Mouse (Mus musculus): Measurements from ENCODE around the gene Larp6.

Larp6 gene

DNA sequence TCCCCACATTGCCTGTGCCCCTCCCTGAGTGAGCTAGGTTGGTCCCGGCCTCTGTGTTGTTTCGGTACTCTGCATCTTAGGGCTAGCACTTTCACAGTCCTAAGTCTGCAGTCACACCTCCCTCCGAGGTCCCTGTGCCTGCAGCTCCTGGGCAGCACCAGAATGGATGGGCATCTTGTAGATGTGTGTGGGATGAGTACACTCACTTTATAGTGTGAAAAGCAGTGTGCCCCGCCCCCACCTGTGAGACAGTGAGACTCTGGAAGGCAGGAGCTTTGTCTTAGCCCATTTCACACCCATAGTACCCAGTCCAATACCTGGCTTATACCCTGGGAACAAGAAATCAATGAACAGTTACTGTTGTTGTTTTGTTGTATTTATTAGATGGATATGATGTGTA is 2.5 kb downstream of the Larp6 start:
- in situ Hi-C loops (cut with MboI, MseI), result no loop called here

DNA sequence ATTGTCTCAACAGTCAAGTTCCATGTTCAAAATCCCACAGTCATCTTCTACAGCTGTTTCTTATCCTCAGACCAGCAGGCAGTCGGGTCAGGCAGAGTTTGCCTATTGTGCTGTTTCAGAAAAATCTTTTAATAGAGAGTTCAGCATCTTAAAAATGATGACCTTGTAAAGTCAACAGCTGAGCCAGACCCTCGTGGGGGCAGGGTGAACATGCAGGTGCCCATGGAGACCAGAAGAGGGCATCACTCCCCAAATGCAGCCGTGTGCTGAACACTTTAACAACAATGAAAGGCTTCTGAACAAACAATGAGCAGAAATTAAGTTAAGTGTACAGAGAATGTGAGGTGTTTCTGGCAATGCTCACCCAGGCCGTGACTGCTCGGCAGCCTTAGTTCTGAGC is 3.0 kb downstream of the Larp6 start:
- in situ Hi-C loops (cut with MboI, MseI), result no loop called here

DNA sequence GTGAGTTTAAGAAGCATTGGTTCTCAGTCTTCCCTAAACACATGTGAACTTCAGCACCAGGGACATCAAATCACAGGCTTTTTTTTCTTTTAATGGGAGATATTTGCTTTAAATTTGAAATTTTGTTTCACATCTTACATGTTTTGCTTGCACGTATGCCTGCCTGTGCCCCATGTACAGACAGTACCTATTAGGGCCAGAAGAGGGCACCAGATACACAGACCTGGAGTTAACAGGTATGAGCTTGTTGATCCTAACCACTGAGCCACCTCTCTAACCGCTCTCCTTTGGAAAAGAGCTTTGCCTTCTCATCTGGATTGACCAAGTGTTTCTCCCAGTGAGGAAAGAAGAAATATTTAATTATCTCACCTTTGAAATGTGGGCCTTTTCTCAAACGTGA is 5.5 kb downstream of the Larp6 start:
- in situ Hi-C loops (cut with MboI, MseI), result no loop called here

DNA sequence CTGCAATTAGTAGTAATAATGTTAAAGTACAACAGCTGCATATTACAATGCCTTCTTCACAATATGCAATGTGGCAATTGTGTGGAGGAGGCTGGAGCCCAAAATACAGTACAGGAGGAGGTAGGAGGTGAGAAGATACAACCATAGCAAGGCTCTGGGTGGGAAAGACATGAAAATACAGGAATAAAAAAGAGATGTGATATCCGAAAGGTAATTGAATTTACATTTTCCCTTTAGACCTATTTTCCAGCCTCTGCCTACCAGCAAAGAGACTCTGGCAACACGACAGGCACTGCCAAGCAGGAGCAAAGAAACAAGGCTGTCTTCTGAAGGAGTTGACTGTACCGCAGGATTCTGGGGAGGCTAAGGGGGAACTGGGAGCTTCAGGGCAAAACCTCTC is 6.9 kb downstream of the Larp6 start:
- in situ Hi-C loops (cut with MboI, MseI), result no loop called here

DNA sequence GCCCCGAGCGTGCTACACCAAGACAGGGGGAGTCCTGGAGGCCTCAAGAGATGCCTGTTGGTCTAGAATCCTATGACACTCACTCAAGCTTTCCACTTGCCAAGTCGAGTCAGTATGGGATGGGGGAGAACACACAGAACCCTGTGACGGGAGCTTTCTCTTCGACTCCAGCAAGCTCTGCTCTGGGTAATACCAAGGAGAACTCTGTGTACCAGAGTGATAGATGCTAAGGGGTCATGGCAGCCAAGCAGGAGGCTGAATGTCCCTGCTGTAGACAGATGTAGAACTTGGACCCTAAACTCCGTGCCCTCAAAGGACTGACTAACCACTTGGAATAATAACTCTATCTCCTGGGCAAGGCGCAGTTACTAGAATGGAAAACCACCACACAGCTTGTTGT is 12.2 kb downstream of the Larp6 start:
- in situ Hi-C loops (cut with MboI, MseI), result no loop called here

DNA sequence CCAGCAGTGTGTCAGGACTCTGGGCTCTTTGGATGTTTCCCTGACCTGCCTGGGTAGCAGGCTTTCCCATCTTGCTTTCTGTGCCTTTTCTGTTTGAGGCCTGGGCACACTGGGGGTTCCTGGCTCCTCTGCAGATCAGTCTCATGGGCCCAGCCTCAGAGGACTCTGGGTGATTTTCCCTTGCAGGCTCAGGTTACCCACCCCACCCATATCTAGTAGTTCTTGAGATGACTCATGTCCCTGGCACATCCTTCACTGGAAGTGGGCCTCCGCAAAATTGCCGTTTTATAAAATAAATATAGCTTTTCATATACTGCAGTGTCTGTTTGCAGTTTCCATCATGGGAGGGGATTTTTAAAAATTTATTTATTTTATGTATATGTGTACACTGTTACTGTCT is 21.5 kb downstream of the Larp6 start:
- in situ Hi-C loops (cut with MboI, MseI), result no loop called here

DNA sequence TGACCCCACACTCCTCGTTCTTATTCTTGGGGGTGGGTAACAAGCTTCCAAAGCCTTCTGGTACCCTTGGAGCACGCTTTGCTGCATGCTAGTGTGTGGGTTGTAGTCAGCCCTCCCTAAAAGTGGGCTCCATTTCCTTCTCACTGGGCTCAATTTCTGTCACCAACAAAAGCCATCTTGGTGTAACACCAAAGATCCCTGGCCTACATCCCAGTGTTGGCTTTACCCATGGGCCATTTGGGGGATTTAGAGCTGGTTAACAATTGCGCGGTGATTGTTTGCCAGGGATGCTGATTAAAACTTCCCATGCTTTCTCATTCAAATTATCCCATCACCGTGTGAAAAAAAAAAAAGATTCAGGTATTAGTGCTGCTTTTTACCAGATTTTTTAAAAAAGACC is 26.3 kb downstream of the Larp6 start:
- in situ Hi-C loops (cut with MboI, MseI), result loop anchor here in 1 of 2 experiments (5.0 kb wide), 1 partner anchor 37 kb away; no protein-coding TSS in a partner anchor

DNA sequence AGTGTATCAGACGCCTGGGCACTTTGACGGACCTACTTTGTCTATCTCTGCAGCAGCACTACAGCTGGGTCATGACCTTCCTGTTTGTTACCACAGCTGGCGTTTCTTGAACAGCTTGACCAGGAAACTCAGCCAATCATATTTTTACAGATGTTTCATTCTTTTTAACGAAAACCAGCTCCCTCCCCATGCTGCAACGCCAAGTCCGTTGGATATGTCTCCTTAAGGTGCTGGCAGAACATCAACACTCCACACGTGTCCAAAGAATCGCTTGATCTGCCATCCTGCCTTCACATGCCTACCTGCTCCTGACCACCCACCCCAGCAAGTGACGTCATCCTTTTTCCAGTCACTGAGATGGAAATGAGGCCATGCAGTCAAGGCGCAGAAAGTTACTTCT is 28.6 kb downstream of the Larp6 start:
- in situ Hi-C loops (cut with MboI, MseI), result no loop called here

DNA sequence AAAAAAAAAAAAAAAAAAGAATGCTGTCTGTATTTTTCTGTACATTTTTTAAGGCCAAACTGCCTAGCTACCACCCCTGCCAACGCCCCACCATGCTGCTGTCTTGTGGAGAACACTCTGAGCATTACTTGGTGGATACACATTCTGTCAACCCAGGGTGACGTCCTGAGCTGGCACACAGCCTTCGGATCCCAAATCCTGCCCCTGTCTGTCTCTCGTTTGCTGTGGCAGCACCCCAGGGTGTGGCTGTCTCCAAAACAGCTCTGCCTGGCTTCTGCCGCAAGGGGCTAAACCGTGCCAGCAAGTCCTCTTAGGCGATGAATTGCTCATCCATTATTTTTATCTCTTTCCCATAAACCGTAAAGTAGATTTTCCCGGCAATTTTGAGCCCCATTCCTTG is 29.7 kb downstream of the Larp6 start:
- in situ Hi-C loops (cut with MboI, MseI), result no loop called here

DNA sequence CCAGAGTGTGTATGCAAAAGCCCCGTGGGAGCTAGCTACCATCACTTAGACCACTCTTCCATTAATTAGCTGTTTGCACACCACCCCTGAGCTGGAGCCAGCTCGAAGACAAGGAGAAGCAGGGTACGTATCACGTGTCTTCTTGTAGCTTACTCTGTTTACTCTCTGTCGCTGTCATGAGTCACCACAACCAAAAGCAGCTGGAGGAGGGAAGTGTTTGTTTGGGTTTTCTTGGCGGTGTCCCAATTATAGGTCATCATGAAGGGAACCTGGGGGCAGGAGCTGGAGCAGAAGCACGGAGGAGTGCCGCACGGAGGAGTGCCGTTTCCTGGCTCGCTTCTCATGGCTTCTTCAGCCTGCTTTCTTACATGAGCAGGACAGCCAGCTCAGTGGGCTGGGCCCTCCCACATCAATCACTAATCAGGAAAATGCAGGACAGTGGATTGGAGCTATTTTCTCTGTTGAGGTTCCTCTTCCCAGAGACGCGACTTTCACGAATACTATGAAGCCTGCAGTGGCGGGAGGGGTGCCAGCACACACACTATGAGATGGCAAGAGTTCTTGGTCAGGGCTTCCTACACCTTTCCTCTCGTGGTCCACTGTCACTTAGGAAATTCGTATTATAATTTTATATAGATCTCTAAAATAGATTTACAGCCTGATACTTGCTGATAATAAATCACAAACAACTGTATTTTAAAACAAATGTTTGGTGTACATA is 30.6 kb downstream of the Larp6 start:
- in situ Hi-C loops (cut with MboI, MseI), result no loop called here

DNA sequence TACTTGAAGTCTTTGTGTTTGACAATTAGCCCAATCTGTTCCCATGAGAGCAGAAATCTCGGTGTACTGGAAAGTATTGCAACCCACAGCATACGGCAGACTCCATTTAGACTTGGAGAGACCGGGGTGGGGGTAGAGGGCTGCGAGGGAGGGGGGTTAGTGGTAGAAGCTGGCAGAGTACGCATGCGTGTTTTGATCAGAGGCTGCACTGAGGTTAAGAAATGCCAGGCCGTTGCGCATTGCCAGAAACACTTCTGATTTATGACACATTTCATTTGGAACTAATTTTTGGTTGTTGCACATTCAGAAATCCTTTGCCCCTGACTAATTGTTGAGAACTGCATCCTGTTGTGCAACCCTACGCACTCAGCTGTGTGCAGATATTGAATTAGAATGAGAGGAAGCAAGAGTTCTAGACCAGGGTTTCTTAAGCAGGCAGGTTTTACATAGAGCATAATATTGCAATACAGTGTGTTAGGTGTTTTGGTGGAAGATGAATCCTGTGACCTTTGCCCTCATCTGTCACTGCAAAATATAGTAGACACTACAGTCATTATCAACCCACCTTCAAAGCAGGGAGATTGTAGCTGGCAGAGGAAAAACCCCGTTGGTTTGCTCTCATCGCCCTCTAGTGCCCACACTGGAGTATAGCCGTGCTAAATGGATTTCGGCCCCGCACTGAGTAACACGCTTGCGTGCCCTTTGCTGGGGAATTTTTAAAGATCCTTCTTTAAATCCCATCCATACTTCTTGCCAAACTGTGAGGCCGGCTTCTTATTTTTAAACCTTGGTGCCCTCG is 31.6 kb downstream of the Larp6 start:
- in situ Hi-C loops (cut with MboI, MseI), result no loop called here

DNA sequence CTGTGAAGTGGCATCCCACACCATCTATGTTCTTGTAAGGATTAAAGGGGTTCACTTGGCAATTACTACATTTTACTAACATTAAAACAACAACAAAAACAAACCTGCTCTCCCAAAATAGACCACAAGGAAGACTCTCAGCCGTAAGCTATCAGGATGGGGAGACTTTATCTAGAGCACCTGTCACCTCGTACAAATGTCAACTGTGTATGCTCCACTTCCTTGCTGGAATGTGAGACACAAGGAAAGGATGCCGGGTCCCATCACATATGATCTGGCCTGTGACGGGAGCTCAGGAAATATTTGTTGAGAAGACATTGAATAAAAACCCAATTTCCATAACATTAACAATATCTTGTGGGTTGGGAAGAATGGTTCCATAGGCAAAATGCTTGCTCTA is 32.2 kb downstream of the Larp6 start:
- in situ Hi-C loops (cut with MboI, MseI), result no loop called here

DNA sequence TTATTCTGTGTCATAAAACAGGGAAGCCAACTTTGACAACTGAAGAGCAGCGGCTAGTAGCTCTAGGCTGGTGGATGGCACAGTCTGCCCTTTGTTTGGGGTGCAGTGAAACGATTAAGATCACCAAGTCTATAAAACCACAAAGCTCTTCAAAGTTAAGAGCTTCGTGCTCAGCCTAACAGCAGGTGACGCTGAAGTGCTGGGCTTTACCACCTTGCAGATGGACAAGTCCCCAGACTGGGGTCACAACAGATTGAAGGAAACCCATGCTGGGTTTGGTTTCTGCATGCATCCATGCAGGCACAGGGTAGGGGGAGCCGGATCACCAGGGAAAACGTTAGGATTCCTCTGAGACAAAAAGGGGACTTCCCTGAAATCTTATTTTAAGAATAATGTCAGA is 33.8 kb downstream of the Larp6 start:
- in situ Hi-C loops (cut with MboI, MseI), result no loop called here

DNA sequence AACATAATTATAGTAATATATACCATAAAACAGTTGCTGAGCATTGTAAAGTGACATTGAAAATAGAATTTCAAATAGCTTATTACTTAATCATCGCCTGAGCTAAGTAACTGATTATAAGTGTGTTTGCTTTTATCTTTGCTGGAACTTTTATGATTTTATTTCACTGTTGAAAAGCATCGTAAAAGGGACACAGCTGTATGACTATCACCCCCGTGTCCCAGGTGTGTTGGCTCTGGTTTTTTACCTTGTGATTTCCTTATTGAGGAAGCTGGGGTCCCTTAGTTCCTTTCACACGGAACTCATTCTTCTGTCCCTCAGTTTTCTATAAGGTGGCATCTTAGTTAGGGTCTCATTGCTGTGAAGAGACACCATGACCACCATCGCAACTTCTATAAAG is 34.9 kb downstream of the Larp6 start:
- in situ Hi-C loops (cut with MboI, MseI), result no loop called here

DNA sequence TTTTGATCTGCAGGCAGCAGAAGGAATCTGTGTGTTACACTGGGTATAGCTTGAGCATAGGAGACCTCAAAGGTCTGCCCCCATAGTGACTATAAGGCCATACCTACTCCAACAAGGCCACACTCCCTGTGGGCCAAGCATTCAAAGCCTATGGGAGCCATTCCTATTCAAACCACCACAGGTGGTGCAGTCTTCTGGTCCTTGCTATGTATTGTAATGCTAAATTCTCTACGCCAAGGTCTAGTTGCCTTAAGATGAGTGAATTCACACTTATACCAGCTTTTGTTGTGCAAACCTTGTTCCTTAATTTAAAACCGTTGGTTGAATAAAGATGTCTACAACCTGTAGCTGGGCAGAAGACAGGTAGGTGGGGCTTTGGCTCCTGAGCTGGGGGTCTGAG is 35.4 kb downstream of the Larp6 start:
- in situ Hi-C loops (cut with MboI, MseI), result no loop called here

DNA sequence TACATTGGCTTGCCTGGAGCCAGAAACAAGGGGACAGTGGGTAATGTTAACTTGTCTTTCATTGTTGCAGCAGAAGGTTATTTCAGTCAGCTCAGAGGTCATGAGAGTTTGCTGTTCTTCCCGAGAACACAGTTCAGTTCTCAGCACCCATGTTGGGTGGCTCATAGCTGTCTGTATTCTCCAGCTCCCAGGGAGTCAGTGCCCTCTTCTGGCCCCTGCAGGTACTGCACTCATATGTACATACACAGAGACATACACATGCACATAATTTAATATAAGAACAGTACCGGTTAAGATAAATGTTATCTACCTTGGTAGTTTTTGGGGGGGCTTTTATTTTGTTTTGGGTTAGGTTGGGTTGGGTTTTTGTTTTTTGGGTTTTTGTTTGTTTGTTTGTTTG is 36.3 kb downstream of the Larp6 start:
- in situ Hi-C loops (cut with MboI, MseI), result no loop called here

DNA sequence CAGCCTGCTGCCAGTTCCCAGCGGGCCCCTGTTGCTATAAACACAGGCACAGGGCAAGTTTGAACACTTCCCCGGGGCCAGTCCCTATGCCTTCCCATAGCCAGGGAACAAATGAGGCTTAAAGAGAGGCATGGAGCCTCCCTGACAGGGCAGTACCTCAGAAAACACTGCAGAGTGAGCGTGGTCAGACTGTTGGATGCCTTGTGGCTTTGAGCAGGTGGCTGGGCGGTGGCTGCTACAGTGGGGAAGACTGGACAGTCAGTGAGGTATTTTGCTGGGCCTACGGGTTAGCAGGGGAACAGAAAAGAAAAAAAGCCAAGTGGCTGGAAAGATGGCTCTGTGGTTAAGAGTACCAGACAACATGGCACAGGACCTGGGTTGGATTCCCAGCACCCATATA is 38.3 kb downstream of the Larp6 start:
- in situ Hi-C loops (cut with MboI, MseI), result loop anchor here in 1 of 2 experiments (5.0 kb wide), 1 partner anchor 111 kb away; no protein-coding TSS in a partner anchor

DNA sequence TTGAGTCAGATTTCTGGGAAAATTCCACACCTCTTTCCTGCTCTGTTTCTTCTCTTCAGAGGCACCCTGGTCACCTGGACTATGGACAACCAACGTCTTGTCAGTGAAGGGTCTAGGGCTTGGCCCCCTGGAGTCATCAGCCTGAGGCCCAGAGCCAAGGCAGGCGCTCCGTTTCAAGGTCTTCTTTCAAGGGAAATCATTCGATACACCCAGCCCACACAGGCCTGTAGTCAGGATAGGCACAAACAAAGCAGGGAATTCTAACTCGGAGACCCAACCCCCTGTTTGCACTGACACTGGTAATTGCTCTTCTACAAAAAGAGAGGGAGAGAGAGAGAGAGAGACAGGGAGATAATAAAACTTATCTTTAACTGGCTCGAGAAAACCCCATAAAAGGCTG is 39.2 kb downstream of the Larp6 start:
- in situ Hi-C loops (cut with MboI, MseI), result loop anchor here in 1 of 2 experiments (5.0 kb wide), 1 partner anchor 110 kb away; no protein-coding TSS in a partner anchor

DNA sequence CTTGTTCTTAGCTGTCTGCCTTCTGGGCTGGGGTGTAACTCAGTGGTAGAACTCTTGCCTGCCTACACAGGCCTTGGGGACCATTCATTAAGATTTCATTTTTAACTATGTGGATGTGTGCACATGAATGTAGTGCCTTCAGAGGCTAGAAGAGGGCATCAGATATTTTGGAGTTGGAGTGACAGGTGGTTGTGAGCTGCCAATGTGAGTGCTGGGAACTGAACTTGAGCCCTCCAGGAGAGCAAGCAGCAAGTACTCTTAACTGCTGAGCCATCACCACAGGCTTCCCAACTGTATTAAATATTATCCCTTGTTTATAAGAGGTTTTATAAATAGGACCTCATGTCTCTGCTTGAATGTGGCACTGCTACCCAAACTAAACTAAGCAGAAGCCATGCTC is 39.8 kb downstream of the Larp6 start:
- in situ Hi-C loops (cut with MboI, MseI), result loop anchor here in 1 of 2 experiments (5.0 kb wide), 1 partner anchor 110 kb away; no protein-coding TSS in a partner anchor

DNA sequence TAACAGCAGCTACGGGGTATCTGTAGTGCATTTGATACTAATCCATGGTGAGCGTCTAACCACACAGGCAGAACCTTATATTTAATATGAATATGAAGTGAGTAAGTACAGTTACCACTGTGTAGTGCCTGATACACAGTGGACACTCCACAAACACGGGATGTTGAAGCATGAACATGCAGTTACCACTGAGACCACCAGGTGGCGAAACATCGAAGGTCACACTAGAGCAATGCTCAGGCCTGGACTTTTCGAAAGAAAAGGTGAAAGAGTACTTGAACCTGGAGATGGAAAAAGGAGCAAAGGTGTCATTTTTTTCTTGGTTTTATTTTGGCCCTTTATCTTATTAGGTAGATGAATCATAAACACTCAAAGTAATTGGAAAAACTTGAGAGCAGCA is 43.5 kb downstream of the Larp6 start:
- in situ Hi-C loops (cut with MboI, MseI), result loop anchor here in 1 of 2 experiments (5.0 kb wide), 1 partner anchor 96 kb away; no protein-coding TSS in a partner anchor

DNA sequence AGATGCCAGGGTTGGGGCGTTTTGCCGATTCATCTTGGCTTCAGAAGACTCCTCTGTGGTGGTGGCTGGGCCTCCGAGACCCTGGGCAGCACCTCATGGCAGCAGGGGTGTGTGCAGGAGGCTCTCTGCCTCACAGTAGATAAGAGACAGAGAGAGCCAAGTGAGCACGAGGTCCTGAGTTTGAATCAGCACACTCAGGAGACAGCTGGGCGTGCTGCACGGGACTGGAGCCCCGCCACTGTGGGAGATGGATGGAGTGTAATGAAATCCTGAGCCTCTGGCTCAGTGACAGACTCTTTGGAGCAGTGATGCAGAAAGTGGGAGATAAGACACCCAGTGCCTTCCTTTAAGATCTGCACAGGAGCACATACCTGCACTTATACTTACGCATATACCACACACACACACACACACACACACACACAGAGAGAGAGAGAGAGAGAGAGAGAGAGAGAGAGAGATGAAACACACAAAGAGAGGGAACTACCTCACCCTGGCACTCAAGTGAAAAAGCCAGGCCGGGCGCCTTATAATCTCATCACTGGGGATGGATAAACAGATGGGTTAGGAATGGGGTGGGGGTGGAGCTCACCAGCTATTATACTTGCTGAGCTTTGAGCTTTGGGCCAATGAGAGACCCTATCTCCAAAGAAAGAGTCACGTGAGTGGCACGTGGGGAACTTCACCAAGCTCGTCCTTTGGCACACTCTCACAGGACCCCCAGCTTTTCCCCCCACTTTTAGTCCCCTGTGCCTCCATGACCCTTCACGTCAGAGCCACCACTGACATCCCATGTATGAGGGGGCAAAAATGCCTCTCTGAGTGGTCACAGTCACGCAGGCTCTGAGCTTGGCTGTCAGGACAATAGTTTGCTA is 44.3 kb downstream of the Larp6 start:
- in situ Hi-C loops (cut with MboI, MseI), result loop anchor here in 1 of 2 experiments (5.0 kb wide), 1 partner anchor 95 kb away; no protein-coding TSS in a partner anchor

DNA sequence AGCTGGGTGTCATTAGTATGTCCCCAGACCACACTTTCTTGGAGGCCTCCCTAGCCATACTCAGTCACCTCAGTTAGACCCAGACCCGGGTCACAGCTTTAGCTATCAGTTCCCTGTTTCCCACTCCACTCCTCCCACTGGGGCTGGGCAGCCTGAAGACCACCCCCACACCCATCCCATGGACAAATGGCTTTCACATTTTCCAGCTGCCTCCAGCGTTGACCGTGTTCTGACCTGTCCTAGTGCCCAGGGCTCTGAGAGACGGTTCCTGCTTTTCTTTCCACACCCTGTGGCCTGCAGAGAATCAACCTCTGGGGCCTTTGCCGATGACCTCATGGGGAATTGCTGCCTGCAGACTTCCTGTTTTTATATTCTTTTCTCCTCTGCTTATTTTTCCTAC is 45.0 kb downstream of the Larp6 start:
- in situ Hi-C loops (cut with MboI, MseI), result loop anchor here in 1 of 2 experiments (5.0 kb wide), 1 partner anchor 94 kb away; no protein-coding TSS in a partner anchor

Measured in T-helper 17 cell (primary cell).